Mouse (Mus musculus) megakaryocyte progenitor cell, adult 5-6 weeks (primary cell): Measurements from ENCODE around the gene Henmt1. TPM values are rescaled to one million over a fixed set of nuclear protein-coding genes. Genes with fewer than 3 reads are reported as not detected.

Experiments
- ATAC-seq: replicated peaks from 2 replicates; pipeline ENCODE4 v1.8.0; 2016; ENCODE audit warnings: mild to moderate bottlenecking, moderate TSS enrichment, inconsistent platforms; ENCODE audit not compliant: poor library complexity
- total RNA-seq, 2 experiments: library from RNA; stranded (forward) in 1 of 2; stranded (reverse) in 1 of 2; fragments of 157-497, 149-512 nt in 1 of 2; fragments of 200-1000 nt in 1 of 2; gene quantifications; 2 replicates each; pipeline versions ENCODE4 v1.2.3 to v1.2.4; 2015 to 2017

The Henmt1 gene
- total RNA-seq, 2 experiments from 2014 or later = not detected

GRCm38 (mm10) chr3:108938691-108939090 is 982 bp upstream of the Henmt1 start:
- no peak for ATAC-seq

DNA sequence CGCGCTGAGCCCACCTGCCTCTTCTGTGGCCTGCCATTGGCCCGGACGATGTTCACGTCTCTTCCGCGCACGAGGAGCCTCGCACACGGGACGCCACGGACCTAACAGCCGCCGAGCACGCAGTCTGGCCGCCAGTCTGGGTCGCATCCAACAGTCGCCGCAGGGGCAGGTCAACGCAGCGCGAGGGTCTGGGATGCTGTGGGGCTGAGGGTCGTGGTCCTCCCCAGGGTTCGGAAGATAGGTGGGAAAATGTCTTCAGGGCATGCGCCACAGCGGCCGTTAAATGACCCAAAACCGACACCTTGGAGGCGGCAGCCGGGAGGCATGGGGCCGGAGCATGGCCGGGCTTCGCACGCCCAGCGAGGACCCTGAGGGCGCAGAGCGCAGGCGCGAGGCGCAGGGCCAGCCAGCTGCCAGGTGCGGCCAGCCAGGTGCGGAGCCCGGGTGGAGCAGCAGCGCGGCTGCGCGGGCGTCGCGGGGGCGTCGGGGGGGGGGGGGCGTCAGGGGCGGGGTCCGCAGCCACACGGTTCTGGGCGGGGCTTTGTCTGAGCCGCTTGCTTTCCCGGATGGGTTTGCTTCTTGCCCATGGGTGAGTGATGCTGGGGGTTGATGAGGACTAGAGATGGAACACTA is 444 bp downstream of the Henmt1 start, which contains the start of gene Gm9857:
TSS of gene Gm9857 (minus strand) at position 445 of the 633 bp plus-strand sequence.
- no peak for ATAC-seq

GRCm38 (mm10) chr3:108940996-108941395 is 1.3 kb downstream of the Henmt1 start:
- ATAC-seq = no peak

- peak; percentile 15; the same call in 1 of the 2 replicates for ATAC-seq
Measured at GRCm38 (mm10) chr3:108957976-108958375, 18.3 kb downstream of the Henmt1 start.

DNA sequence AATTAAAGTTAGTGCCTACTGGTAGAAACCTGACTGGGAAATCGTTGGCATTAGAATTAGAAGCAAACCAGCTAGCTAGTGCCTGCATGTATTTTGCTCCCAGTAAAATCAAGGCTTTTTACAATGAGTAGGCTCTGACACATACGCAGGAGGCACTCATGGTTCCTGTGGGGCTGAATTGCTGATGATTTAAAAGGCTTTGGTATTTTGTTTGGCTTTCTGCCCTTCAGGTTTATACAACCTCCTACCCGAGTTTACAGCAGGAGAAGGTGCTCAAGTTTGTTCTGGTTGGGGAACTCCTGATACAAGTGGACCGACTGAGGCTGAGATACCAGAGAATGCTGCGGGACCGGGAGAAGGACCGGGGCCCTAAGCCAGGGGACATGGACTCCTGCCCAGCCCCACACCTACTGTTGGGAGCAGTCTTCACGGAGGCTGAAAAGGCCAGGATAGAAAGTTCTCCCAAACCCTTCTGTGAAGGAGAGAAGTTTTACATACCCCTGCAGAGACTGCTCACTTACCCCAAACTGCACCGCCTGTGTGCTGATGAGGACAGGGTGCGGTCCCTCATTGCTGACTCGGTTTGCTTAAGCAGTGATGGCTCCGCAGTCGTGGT is 20.1 kb downstream of the Henmt1 start:
- no peak for ATAC-seq

GRCm38 (mm10) chr3:108961226-108961625 is 21.6 kb downstream of the Henmt1 start:
- ATAC-seq = 0 out of 2 replicates have a peak, but pooled peaks have one; percentile 30

DNA sequence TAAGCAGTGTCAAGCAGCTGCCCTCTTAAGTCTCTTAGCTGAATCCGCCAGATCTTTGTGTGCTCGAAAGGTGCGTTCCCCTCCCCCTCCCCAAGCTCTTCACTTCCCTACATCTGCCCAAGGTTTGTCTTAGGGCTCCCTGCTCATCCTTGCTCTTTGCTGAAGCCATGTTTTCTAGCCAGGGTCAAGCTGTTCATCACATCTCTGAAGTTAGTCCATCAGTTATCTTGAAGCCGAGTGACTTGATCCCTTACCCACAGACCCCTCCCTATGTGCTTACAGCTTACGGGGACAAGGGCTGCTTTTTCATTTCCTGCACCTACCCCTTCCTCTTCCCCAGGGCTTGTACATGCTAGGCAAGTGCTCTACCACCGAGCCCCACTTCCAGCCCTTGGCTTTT is 22.0 kb downstream of the Henmt1 start:
- ATAC-seq = no peak

- no peak for ATAC-seq
Measured at GRCm38 (mm10) chr3:108963278-108963677, 23.6 kb downstream of the Henmt1 start.

GRCm38 (mm10) chr3:108963776-108964175 is 24.1 kb downstream of the Henmt1 start:
- no peak for ATAC-seq

GRCm38 (mm10) chr3:108964361-108965044 is 24.8 kb downstream of the Henmt1 start:
- ATAC-seq = 0 out of 2 replicates have a peak, but pooled peaks have one; percentile 46

GRCm38 (mm10) chr3:108966051-108966450 is 26.4 kb downstream of the Henmt1 start:
- 0 out of 2 replicates have a peak, but pooled peaks have one; percentile 16 for ATAC-seq

GRCm38 (mm10) chr3:108973980-108974660 is 34.4 kb downstream of the Henmt1 start:
- peak; percentile 61 for ATAC-seq

DNA sequence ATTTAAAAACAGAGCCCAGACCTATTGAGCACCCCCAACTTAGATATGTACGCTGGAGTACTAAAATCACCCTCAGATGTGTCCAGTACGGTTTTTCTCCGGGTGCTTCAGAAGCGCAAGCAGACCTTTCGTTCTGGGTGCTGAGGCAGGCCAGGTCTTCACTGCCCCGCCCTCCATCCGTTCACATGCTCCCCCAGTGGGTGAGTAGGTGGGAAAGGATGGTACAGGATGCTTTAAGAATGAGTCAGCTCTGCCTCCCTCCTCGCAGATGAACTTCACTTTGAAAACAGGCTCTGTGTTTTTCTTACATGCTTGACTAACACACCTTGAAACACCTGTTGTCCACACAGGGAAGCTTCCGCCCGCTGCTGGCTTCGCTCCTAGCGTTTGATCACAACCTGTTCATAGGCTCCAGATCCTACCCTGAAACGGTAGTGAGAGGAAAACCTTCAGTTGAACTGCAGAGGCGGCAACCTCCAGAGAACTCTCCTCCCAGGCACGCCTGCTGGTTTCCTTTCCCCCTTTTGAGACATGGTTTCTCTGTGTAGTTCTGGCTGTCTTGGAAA is 35.3 kb downstream of the Henmt1 start:
- no peak for ATAC-seq

DNA sequence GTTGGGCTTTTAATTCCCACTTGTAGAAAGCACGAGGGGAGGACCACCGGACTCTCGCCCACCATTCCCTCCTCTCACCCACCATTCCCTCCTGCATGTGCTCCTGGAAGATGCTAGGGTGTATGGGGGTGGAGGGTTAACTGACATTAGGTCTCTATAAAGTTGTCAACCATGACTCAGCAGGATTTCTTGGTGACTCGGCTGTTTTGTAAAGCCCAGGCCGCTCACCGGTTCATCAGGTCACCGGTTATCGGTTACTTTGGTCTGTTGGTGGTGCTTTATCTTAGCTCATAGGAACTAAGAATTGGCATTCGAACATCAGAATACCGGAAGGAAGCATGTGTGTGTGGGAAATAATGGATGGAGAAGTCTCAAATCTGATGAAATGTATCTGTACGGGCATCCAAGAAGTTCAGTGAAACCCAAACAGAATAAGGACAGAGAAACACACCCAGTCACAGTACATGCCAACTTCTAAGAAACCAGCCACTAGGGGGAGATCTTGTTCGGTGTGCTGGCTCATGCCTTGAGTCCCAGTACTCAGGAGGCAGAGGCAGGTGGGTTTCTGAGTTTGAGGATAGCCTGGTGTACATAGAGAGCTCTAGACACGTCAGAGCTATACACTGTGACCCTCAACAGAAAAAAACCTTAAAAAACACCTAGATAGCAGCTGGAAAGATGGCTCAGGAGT is 37.8 kb downstream of the Henmt1 start:
- ATAC-seq = peak; percentile 51; the same call in 1 of the 2 replicates

DNA sequence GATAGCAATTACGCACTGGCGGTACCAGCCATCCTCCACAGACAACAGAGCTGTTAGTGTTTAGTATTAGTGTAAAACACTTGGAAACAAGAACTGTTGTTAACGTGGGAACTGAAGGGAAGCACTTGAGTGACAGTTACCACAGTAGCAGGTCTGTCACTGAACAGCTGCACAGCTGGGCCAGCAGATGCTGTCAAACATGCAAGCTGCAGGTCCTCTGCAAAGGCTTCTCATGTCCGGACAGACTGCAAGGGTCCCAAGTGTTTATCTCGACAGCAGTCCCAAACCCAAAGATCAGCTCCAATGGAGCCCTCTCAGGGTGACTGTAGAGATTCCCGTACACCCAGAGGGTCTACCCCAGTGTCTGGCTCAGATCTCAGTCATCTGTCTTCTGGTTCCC is 42.3 kb downstream of the Henmt1 start:
- peak; percentile 42 for ATAC-seq

GRCm38 (mm10) chr3:108983989-108984388 is 44.3 kb downstream of the Henmt1 start:
- peak; percentile 82 for ATAC-seq

DNA sequence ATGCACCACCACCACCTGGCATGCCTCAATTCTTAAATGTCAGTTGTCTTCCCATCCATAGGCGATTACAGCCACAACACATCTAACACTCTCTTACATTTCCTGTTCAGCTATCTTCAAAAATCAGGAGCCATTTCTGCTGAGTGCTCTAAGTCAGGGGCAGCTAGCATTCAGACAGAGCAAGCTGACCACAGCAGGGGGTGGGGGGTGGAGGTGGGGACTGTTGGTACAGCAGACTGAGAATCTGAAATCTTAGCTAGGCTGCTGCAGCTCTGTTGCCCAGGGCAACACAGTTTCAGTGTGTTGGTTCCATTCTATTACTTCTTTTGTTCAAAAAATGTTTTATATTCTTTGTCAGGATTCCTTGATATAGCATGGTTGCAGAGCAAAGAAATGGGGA is 46.9 kb downstream of the Henmt1 start:
- no peak; the same call in 1 of the 2 replicates for ATAC-seq

GRCm38 (mm10) chr3:108987009-108987659 is 47.5 kb downstream of the Henmt1 start:
- no peak for ATAC-seq

- ATAC-seq = peak; percentile 30; the same call in 1 of the 2 replicates
Measured at GRCm38 (mm10) chr3:108989971-108990548, 50.4 kb downstream of the Henmt1 start.
